Mouse (Mus musculus): ENCODE data around the gene Rexo5. TPM values are rescaled to one million over a fixed set of nuclear protein-coding genes. Genes with fewer than 3 reads are reported as not detected.

Rexo5 gene
- polyA plus RNA-seq, 1 experiment = 31.4 TPM

DNA sequence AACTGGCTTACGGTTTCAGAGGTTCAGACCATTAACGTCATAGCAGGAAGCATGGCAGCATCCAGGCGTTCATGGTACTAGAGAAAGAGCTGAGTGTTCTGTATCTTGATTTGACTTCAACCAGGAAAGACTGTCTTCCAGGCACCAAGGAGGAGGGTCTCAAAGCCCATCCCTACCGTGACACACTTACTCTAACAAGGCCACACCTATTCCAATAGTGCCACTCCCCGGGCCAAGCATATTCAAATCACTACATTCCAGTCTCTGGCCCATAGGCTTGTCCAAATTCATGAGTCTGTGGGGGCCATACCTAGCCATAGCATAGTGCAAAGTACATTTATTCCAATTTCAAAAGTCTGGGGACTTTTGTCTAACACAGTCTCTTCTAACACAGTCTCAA, 13.6 kb downstream of the Rexo5 start:
- H3K4me3 ChIP-seq (ENCODE audit: low read depth, low read length) = no peak overlapping the region
- peaks cover 3% of the 10 kb centered on the region; the same call in 1 of the 2 replicates for H3K36me3 ChIP-seq (ENCODE audit: control insufficient read depth, insufficient read depth, low read length, poor library complexity, severe bottlenecking)

DNA sequence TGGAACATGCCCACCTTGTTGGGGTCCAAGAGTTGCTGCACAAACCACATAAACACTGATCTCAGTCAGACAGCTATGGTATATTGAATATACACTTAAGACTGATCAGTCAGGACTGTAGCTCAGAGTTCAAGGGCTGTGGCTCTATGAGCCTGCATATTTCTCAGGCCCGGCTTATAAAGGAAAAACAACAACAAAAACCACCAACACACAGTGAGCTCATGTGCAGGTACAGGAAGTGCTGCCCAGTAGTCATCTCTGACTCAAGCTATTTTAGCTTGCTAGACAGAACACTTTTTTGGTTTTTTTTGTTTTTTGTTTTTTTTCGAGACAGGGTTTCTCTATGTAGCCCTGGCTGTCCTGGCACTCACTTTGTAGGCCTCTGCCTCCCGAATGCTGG, 14.9 kb downstream of the Rexo5 start:
- Histone ChIP-seq H3K27me3 (ENCODE audit: control insufficient read depth, insufficient read depth, low read length, poor library complexity, severe bottlenecking) (no peaks in the 10 kb centered on the region), H3K4me3 (ENCODE audit: low read depth, low read length) (no peak overlapping the region), H3K36me3 (ENCODE audit: control insufficient read depth, insufficient read depth, low read length, poor library complexity, severe bottlenecking) (peaks cover 3% of the 10 kb centered on the region; the same call in 1 of the 2 replicates), H3K9ac (ENCODE audit: low read depth, poor library complexity, severe bottlenecking) (no peak overlapping the region), H3K27ac (ENCODE audit: insufficient read depth, low read length) (no peak overlapping the region), H3K4me1 (ENCODE audit: control insufficient read depth, insufficient read depth, low read length) (no peaks in the 10 kb centered on the region), H3K9me3 (replicated peaks; ENCODE audit: control insufficient read depth, insufficient read depth, low read length, poor library complexity, severe bottlenecking) (no peaks in the 10 kb centered on the region)
- TF ChIP-seq POLR2A (IDR thresholded peaks at IDR 0.05; ENCODE audit: insufficient read depth, low read length) (no peak), CTCF (IDR thresholded peaks at IDR 0.05; ENCODE audit: low read depth, low read length) (no peak), EP300 (IDR thresholded peaks at IDR 0.05; ENCODE audit: insufficient read depth, low read depth, low read length) (no peak)

More for the DNA sequence above, 13.6 kb downstream of the Rexo5 start:
- Histone ChIP-seq H3K4me1 (ENCODE audit: control insufficient read depth, insufficient read depth, low read length) (no peaks in the 10 kb centered on the region), H3K9me3 (replicated peaks; ENCODE audit: control insufficient read depth, insufficient read depth, low read length, poor library complexity, severe bottlenecking) (no peaks in the 10 kb centered on the region), H3K27me3 (ENCODE audit: control insufficient read depth, insufficient read depth, low read length, poor library complexity, severe bottlenecking) (no peaks in the 10 kb centered on the region), H3K9ac (ENCODE audit: low read depth, poor library complexity, severe bottlenecking) (no peak overlapping the region), H3K27ac (ENCODE audit: insufficient read depth, low read length) (no peak overlapping the region)
- TF ChIP-seq POLR2A (IDR thresholded peaks at IDR 0.05; ENCODE audit: insufficient read depth, low read length) = no peak
- no peak for TF ChIP-seq EP300 (IDR thresholded peaks at IDR 0.05; ENCODE audit: insufficient read depth, low read depth, low read length)
- no peak for TF ChIP-seq CTCF (IDR thresholded peaks at IDR 0.05; ENCODE audit: low read depth, low read length)

DNA sequence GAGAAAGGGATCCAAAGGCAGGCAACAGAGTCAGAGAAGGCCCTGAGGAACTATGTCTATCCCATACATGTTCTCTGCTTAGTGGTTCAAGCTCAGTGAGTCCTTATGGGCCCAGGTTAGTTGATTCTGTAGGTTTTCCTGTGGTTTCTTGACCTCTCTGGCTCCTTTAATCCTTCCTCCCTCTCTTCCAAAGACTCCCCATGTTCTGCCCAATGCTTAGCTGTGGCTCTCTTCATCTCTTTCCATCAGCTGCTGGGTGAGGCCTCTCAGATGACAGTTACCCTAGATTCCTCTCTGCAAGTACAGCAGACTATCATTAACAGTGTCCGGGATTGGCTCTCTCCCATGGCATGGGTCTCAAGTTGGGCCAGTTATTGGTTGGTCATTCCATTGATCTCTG, 41.6 kb downstream of the Rexo5 start:
- H3K27me3 ChIP-seq (ENCODE audit: control insufficient read depth, insufficient read depth, low read length, poor library complexity, severe bottlenecking) = no peaks in the 10 kb centered on the region
- no peaks in the 10 kb centered on the region for H3K9me3 ChIP-seq (replicated peaks; ENCODE audit: control insufficient read depth, insufficient read depth, low read length, poor library complexity, severe bottlenecking)
- TF ChIP-seq POLR2A (IDR thresholded peaks at IDR 0.05; ENCODE audit: insufficient read depth, low read length) = no peak
- TF ChIP-seq EP300 (IDR thresholded peaks at IDR 0.05; ENCODE audit: insufficient read depth, low read depth, low read length) = no peak
- no peak for TF ChIP-seq CTCF (IDR thresholded peaks at IDR 0.05; ENCODE audit: low read depth, low read length)
- no peaks in the 10 kb centered on the region for H3K4me1 ChIP-seq (ENCODE audit: control insufficient read depth, insufficient read depth, low read length)
- H3K36me3 ChIP-seq (ENCODE audit: control insufficient read depth, insufficient read depth, low read length, poor library complexity, severe bottlenecking) = no peaks in the 10 kb centered on the region; the same call in 1 of the 2 replicates
- no peak overlapping the region for H3K9ac ChIP-seq (ENCODE audit: low read depth, poor library complexity, severe bottlenecking)
- no peak overlapping the region for H3K27ac ChIP-seq (ENCODE audit: insufficient read depth, low read length)
- H3K4me3 ChIP-seq (ENCODE audit: low read depth, low read length) = no peak overlapping the region

DNA sequence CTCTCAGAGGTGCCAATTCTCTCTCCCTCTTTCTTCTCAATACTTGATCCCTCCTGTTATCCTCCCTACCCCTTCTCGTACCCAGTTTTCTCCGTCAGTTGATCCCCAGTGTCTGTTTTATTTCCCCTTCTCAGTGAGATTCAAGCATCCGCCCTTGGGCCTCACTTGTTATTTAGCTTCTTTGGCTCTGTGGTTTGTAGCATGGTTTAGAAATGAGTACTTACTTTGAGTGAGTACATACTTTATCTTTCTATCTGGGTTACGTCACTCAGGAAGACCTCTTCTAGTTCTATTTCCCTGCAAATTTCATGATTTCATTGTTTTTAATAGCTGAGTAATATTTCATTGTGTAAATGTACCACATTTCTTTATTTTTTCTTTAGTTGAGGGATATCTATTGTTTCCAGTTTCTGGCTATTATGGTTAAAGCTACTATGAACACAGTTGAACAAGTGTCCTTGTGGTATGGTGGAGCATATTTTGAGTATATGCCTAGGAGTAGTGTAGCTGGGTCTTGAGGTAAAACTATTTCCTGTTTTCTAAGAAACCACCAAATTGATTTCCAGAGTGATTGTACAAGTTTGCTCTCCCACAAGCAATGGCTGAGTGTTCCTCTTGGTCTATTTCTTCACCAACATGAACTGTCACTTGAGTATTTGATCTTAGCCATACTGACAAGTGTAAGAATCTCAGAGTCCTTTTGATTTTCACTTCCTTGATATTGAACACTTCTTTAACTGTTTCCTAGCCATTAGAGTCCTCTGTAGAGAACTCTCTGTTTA, 42.4 kb downstream of the Rexo5 start:
- TF ChIP-seq CTCF (IDR thresholded peaks at IDR 0.05; ENCODE audit: low read depth, low read length) (no peak), POLR2A (IDR thresholded peaks at IDR 0.05; ENCODE audit: insufficient read depth, low read length) (no peak), EP300 (IDR thresholded peaks at IDR 0.05; ENCODE audit: insufficient read depth, low read depth, low read length) (no peak)
- no peak overlapping the region for H3K27ac ChIP-seq (ENCODE audit: insufficient read depth, low read length)
- H3K9ac ChIP-seq (ENCODE audit: low read depth, poor library complexity, severe bottlenecking) = no peak overlapping the region
- H3K36me3 ChIP-seq (ENCODE audit: control insufficient read depth, insufficient read depth, low read length, poor library complexity, severe bottlenecking) = no peaks in the 10 kb centered on the region; the same call in 1 of the 2 replicates
- H3K4me1 ChIP-seq (ENCODE audit: control insufficient read depth, insufficient read depth, low read length) = no peaks in the 10 kb centered on the region
- H3K9me3 ChIP-seq (replicated peaks; ENCODE audit: control insufficient read depth, insufficient read depth, low read length, poor library complexity, severe bottlenecking) = no peaks in the 10 kb centered on the region
- H3K27me3 ChIP-seq (ENCODE audit: control insufficient read depth, insufficient read depth, low read length, poor library complexity, severe bottlenecking) = no peaks in the 10 kb centered on the region
- no peak overlapping the region for H3K4me3 ChIP-seq (ENCODE audit: low read depth, low read length)

GRCm38 (mm10) chr7:119841820-119842449, 48.1 kb downstream of the Rexo5 start:
- H3K4me3 ChIP-seq (ENCODE audit: low read depth, low read length) = no peak overlapping the region
- no peak for TF ChIP-seq EP300 (IDR thresholded peaks at IDR 0.05; ENCODE audit: insufficient read depth, low read depth, low read length)
- TF ChIP-seq POLR2A (IDR thresholded peaks at IDR 0.05; ENCODE audit: insufficient read depth, low read length) = no peak
- no peaks in the 10 kb centered on the region; the same call in none of the 2 replicates for H3K36me3 ChIP-seq (ENCODE audit: control insufficient read depth, insufficient read depth, low read length, poor library complexity, severe bottlenecking)

DNA sequence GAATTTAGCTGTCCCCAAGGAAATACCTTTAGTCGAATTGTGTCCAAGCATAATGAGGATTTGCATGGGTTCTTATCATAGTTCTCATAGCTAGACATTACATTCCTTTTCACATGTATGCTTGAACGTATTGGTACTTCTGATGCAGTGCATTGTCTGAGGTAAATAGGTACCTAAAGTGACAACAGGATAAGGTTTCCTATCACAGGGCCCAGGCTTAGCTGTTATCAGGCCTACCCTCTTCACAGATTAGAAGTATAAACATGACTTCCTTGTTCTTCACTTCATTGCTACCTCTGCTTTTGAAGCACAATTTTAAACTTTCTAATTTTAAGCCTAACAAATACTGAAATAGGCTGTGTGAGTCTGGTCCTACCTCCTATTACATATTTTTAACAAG, 51.7 kb downstream of the Rexo5 start:
- no peak overlapping the region for H3K27ac ChIP-seq (ENCODE audit: insufficient read depth, low read length)
- peaks cover 2% of the 10 kb centered on the region for H3K36me3 ChIP-seq (ENCODE audit: control insufficient read depth, insufficient read depth, low read length, poor library complexity, severe bottlenecking)
- H3K27me3 ChIP-seq (ENCODE audit: control insufficient read depth, insufficient read depth, low read length, poor library complexity, severe bottlenecking) = no peaks in the 10 kb centered on the region
- no peak overlapping the region for H3K4me3 ChIP-seq (ENCODE audit: low read depth, low read length)
- no peaks in the 10 kb centered on the region for H3K4me1 ChIP-seq (ENCODE audit: control insufficient read depth, insufficient read depth, low read length)
- H3K9ac ChIP-seq (ENCODE audit: low read depth, poor library complexity, severe bottlenecking) = no peak overlapping the region
- no peaks in the 10 kb centered on the region for H3K9me3 ChIP-seq (replicated peaks; ENCODE audit: control insufficient read depth, insufficient read depth, low read length, poor library complexity, severe bottlenecking)
- TF ChIP-seq CTCF (IDR thresholded peaks at IDR 0.05; ENCODE audit: low read depth, low read length) (no peak), POLR2A (IDR thresholded peaks at IDR 0.05; ENCODE audit: insufficient read depth, low read length) (no peak), EP300 (IDR thresholded peaks at IDR 0.05; ENCODE audit: insufficient read depth, low read depth, low read length) (no peak)

More at GRCm38 (mm10) chr7:119841820-119842449, 48.1 kb downstream of the Rexo5 start:
- Histone ChIP-seq H3K27ac (ENCODE audit: insufficient read depth, low read length) (no peak overlapping the region), H3K27me3 (ENCODE audit: control insufficient read depth, insufficient read depth, low read length, poor library complexity, severe bottlenecking) (no peaks in the 10 kb centered on the region), H3K9ac (ENCODE audit: low read depth, poor library complexity, severe bottlenecking) (no peak overlapping the region), H3K9me3 (replicated peaks; ENCODE audit: control insufficient read depth, insufficient read depth, low read length, poor library complexity, severe bottlenecking) (no peaks in the 10 kb centered on the region), H3K4me1 (ENCODE audit: control insufficient read depth, insufficient read depth, low read length) (no peaks in the 10 kb centered on the region)

Measured in ES-Bruce4 (cell line).